Mouse (Mus musculus): Measurements from ENCODE around the gene Acad11.

DNA sequence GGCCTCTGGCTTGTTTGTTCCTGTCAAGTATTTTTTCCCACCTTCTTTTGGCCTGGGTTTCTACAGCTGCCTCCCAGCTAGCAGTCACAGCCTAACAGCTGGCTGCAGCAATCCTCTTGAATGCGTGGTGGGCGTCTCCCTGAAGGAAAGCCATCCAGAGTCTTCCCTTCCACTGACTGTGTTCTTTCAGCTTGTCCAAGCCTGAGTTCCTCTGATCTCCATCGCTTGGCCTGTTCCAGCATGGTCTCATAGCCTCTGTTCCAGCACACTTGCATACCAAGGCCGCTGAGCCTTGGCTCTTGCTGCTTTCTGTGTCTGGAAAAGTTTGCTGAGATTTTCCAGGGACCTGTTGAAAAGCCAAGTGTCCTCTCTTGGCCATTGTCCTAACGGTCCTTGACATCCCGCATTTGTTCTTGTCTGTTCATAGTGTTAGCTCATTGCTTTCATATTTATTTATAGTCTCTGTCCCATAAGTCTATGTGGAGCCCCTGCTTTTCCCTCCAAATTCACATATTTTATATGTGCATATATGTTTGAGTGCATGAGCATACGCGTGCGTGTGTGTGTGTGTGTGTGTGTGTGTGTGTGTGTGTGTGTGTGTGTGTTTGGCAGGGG lies 67.1 kb downstream of the Acad11 start:
- TF ChIP-seq CTCF (IDR thresholded peaks at IDR 0.05; ENCODE audit: low read depth, low read length) (no peak), POLR2A (IDR thresholded peaks at IDR 0.05; ENCODE audit: insufficient read depth, low read length) (no peak), EP300 (IDR thresholded peaks at IDR 0.05; ENCODE audit: insufficient read depth, low read depth, low read length) (no peak)

Data from ES-Bruce4 (cell line).